Mouse (Mus musculus) stomach, embryonic 16.5 days (tissue): ENCODE measurements around the gene Cdc42bpa. TPM values are rescaled to one million over a fixed set of nuclear protein-coding genes. Genes with fewer than 3 reads are reported as not detected.
A peak's percentile ranks its signal among the peaks of the same experiment; 100 is the strongest.

ENCODE experiments used
- ATAC-seq: fragments of 200-750 bp; cut with Nextera tagmentation; 2 replicates; pipeline ENCODE4 v1.8.0; 2017; ENCODE audit warnings: moderate number of reproducible peaks, moderate TSS enrichment; ENCODE audit not compliant: insufficient read depth, low FRiP score
- H3K27ac ChIP-seq: fragments of 300-500 bp; sonication (generic); 2 replicates; pipeline ENCODE4 v1.5.1; 2014; ENCODE audit warnings: low read length
- H3K27me3 ChIP-seq: fragments of 300-500 bp; sonication (generic); 2 replicates; pipeline ENCODE4 v1.6.1; 2014; ENCODE audit warnings: low read length, control low read depth, mixed read lengths; ENCODE audit not compliant: control insufficient read depth, insufficient read depth
- H3K36me3 ChIP-seq: fragments of 300-500 bp; sonication (generic); 2 replicates; pipeline ENCODE4 v1.6.1; 2014; ENCODE audit warnings: low read length; ENCODE audit not compliant: control insufficient read depth, insufficient read depth
- H3K4me1 ChIP-seq: fragments of 300-500 bp; sonication (generic); 2 replicates; pipeline ENCODE4 v1.6.1; 2014; ENCODE audit warnings: low read length, control low read depth, mixed read lengths; ENCODE audit not compliant: control insufficient read depth, insufficient read depth
- H3K4me2 ChIP-seq: fragments of 300-500 bp; sonication (generic); 2 replicates; pipeline ENCODE4 v1.6.1; 2014; ENCODE audit warnings: low read depth, low read length, mixed read lengths
- H3K4me3 ChIP-seq: fragments of 300-500 bp; sonication (generic); replicated peaks from 2 replicates; pipeline ENCODE4 v1.5.1; 2014; ENCODE audit warnings: mild to moderate bottlenecking, low read length
- H3K9ac ChIP-seq: fragments of 300-500 bp; sonication (generic); 2 replicates; pipeline ENCODE4 v1.6.1; 2014; ENCODE audit warnings: low read length
- H3K9me3 ChIP-seq: fragments of 300-500 bp; sonication (generic); replicated peaks from 2 replicates; pipeline ENCODE4 v1.6.1; 2016; ENCODE audit warnings: low read length, control low read depth; ENCODE audit not compliant: control insufficient read depth
- WGBS: fragments of 180-500 bp; shearing (Covaris S2); extraction: QIAGEN DNeasy Blood & Tissue Kit; methylation state at CpG from one replicate; pipeline ENCODE4 v1.1.7; 2014; 5-methylcytosine and 5-hydroxymethylcytosine counted together
- polyA plus RNA-seq: library from polyadenylated mRNA; unstranded; fragments of >200 nt; fragmentation: Nextera tagmentation; extraction: Ambion mirVana; gene quantifications from 2 replicates; pipeline ENCODE4 v1.2.1, GENCODE M21; 2015

The Cdc42bpa gene
- polyA plus RNA-seq, 1 experiment from 2014 or later = 16.3 TPM

DNA sequence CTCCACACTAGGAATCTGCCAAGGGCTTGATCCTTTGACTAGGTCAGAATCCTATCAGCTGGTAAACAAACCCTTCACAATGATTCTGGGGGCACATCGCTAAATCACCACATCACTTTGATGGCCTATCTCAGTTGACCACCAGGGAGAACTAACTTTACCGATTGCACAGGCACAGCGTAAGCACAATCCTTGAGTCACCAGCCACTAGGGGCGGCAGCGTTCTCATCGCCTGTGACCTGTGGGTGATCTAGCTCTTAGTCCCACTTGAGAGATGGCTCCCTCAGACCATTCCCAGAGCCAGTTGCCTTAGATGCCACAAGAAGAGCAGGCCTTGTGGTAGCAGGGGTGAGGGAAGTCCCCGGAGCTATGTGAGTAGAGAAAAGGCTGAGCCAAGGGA, 31.4 kb upstream of the Cdc42bpa start:
- no peaks in the 10 kb centered on the region for H3K27me3 ChIP-seq
- no peaks in the 10 kb centered on the region for H3K36me3 ChIP-seq
- WGBS = 51% methylated on average over 7 of the region's 7 CpGs
- H3K4me2 ChIP-seq = no peak overlapping the region
- no peaks in the 10 kb centered on the region for H3K9me3 ChIP-seq
- ATAC-seq = no peak
- no peak overlapping the region for H3K27ac ChIP-seq
- H3K4me1 ChIP-seq = no peaks in the 10 kb centered on the region
- H3K9ac ChIP-seq = no peak overlapping the region
- no peak overlapping the region for H3K4me3 ChIP-seq

DNA sequence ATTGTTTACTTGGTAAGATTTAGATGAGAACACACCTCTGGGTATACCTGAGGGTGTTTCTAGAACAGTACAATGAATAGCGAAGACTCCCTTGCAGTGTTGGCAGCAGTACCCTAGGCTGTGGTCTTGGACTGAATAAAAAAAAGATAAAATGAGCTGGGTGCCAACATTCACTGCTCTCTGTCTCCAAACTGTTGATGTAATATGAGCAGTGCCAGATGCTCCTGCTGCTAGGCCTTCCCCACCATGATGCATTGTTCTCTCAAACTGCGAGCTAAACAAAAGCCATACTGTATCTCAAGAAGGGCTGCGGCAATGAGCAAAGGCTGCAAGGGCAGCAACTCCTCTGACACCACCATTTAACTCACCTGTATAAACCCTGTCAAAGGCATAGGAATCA, 29.0 kb upstream of the Cdc42bpa start:
- Histone ChIP-seq H3K9me3 (no peaks in the 10 kb centered on the region), H3K27ac (no peak overlapping the region), H3K36me3 (no peaks in the 10 kb centered on the region), H3K9ac (no peak overlapping the region), H3K4me2 (no peak overlapping the region), H3K4me1 (no peaks in the 10 kb centered on the region), H3K4me3 (no peak overlapping the region), H3K27me3 (no peaks in the 10 kb centered on the region)
- ATAC-seq = peak; percentile 33; the same call in 1 of the 2 replicates
- WGBS = 62% methylated on average over 3 of the region's 3 CpGs

DNA sequence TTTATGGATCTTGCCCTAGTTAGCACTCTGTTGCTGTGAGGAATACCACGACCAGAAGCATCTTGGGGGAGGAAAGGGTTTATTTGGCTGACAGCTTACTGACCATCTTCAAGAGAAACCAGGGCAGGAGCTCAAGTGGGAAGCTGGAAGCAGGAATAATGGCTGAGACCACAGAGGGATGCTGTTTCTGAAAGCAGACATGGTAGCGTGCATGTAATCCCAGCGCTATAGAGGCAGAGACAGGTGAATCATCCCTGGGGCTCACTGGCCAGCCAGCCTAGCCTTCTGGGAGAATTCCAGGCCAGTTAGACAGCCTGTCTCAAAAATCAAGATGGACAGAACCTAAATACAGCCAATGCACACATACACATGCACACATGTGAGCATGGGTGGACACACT, 26.2 kb upstream of the Cdc42bpa start:
- no peak for ATAC-seq
- Histone ChIP-seq H3K9ac (no peak overlapping the region), H3K36me3 (no peaks in the 10 kb centered on the region), H3K9me3 (no peaks in the 10 kb centered on the region), H3K4me2 (no peak overlapping the region), H3K4me3 (no peak overlapping the region), H3K27me3 (no peaks in the 10 kb centered on the region), H3K27ac (no peak overlapping the region), H3K4me1 (no peaks in the 10 kb centered on the region)
- 84% methylated on average over 3 of the region's 3 CpGs for WGBS

DNA sequence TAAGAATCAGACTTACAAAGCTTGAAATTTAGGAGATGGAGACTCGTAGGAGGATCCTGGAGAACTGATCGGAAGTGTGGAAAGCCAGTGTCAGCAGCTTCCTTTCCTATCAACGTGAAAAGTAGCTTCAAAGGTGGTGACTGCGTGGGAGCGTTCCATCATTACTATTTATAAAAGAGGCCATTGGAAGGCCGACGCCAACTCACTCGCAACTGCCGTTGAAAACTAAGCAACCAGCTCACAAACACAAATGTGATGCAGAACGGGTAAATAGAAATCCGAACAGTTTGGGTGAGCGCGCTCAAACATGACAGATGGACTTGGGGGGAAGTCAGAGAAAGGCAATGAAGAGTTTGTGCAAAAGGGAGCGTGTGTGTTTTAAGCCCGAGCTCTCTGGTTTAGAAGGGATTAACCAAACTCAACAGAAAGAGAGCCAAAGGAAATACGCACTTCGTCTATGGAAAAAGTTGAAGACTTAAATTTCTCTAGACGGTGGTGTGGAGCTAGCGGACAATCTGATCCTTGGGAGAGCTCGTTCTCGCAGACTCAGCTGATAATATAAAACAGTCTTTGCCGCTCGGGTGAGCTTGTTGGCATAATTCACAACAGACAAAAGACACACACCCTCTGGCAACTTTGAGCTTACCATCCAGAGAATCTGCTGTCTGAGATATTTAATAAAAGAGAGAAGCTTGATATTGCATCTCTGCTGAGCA, 20.0 kb upstream of the Cdc42bpa start:
- no peak overlapping the region for H3K9ac ChIP-seq
- H3K27me3 ChIP-seq = no peaks in the 10 kb centered on the region
- no peaks in the 10 kb centered on the region for H3K9me3 ChIP-seq
- ATAC-seq = no peak
- WGBS = 61% methylated on average over 23 of the region's 23 CpGs
- no peaks in the 10 kb centered on the region for H3K4me1 ChIP-seq
- peak overlapping the region; percentile 10; the same call in 1 of the 2 replicates for H3K4me2 ChIP-seq
- no peak overlapping the region; the same call in 1 of the 2 replicates for H3K4me3 ChIP-seq
- H3K27ac ChIP-seq = 0 out of 2 replicates have a peak overlapping the region, but pooled peaks have one; percentile 2
- H3K36me3 ChIP-seq = no peaks in the 10 kb centered on the region

- Histone ChIP-seq H3K4me2 (peak overlapping the region; percentile 10; the same call in 1 of the 2 replicates), H3K4me1 (no peaks in the 10 kb centered on the region), H3K27me3 (no peaks in the 10 kb centered on the region), H3K4me3 (no peak overlapping the region; the same call in 1 of the 2 replicates), H3K36me3 (no peaks in the 10 kb centered on the region), H3K9me3 (no peaks in the 10 kb centered on the region), H3K27ac (no peak overlapping the region), H3K9ac (no peak overlapping the region)
- 69% methylated on average over 14 of the region's 14 CpGs for WGBS
- ATAC-seq = no peak
Measured at GRCm38 (mm10) chr1:179940787-179941352, 19.4 kb upstream of the Cdc42bpa start.

DNA sequence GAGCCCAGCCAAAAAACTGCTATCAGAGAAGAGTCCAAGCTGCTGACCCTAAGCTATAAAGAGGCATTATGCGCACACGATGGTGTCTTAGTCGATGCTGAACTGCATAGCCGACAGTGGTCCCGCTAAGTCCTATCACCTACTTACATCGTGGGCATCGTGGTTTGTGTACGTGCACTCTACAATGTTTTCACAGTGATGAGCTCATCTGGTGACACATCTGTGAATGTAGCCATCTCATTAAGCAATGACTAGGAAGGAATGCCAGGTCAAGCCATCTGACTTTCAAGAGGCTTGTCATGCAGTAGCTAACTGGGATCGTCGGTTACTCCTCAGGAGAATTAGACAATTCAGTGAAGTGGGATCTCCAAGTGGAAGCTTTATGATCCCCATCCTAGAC, 15.3 kb upstream of the Cdc42bpa start:
- Histone ChIP-seq H3K4me2 (no peak overlapping the region), H3K4me3 (no peak overlapping the region), H3K9ac (no peak overlapping the region), H3K36me3 (no peaks in the 10 kb centered on the region), H3K27ac (no peak overlapping the region), H3K9me3 (no peaks in the 10 kb centered on the region), H3K4me1 (no peaks in the 10 kb centered on the region), H3K27me3 (no peaks in the 10 kb centered on the region)
- WGBS = 88% methylated on average over 10 of the region's 10 CpGs
- ATAC-seq = no peak

DNA sequence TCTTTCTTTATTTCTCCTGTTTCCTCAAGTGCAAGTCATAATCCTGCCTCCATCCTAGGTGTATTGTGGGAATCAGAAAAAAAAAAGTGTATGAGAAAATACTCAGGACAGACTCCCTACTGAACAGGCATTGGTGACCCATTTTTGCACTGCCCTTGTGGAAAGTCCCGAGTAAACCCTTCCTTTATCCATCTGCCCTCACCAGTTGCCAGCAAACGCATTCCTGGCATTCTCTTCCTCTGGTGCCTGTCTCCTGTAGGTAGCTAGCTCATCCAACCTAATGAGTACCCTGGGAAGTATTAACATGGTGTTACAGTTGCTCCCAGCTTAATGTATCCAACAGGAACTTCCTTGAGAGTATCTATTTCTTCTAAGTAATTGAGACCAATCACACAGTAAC, 13.7 kb upstream of the Cdc42bpa start:
- H3K36me3 ChIP-seq = no peaks in the 10 kb centered on the region
- 28% methylated on average over 2 of the region's 2 CpGs for WGBS
- H3K9ac ChIP-seq = no peak overlapping the region
- ATAC-seq = no peak
- H3K9me3 ChIP-seq = no peaks in the 10 kb centered on the region
- no peak overlapping the region for H3K4me2 ChIP-seq
- H3K27ac ChIP-seq = no peak overlapping the region
- no peaks in the 10 kb centered on the region for H3K4me1 ChIP-seq
- no peaks in the 10 kb centered on the region for H3K27me3 ChIP-seq
- H3K4me3 ChIP-seq = no peak overlapping the region

- no peak for ATAC-seq
- Histone ChIP-seq H3K27me3 (no peaks in the 10 kb centered on the region), H3K9me3 (no peaks in the 10 kb centered on the region), H3K9ac (no peak overlapping the region), H3K4me1 (no peaks in the 10 kb centered on the region), H3K4me2 (no peak overlapping the region), H3K36me3 (no peaks in the 10 kb centered on the region), H3K27ac (no peak overlapping the region), H3K4me3 (no peak overlapping the region)
- WGBS = 90% methylated on average over 2 of the region's 2 CpGs
Measured at GRCm38 (mm10) chr1:179947653-179948052, 12.6 kb upstream of the Cdc42bpa start.

- Histone ChIP-seq H3K4me2 (no peak overlapping the region), H3K9ac (no peak overlapping the region), H3K27me3 (no peaks in the 10 kb centered on the region), H3K9me3 (no peaks in the 10 kb centered on the region), H3K27ac (no peak overlapping the region), H3K4me3 (no peak overlapping the region), H3K36me3 (no peaks in the 10 kb centered on the region), H3K4me1 (no peaks in the 10 kb centered on the region)
- ATAC-seq = no peak
- 77% methylated on average over 7 of the region's 7 CpGs for WGBS
Measured at GRCm38 (mm10) chr1:179951597-179951996, 8.7 kb upstream of the Cdc42bpa start.
